Mouse (Mus musculus) liver (tissue): Measurements from ENCODE around the gene Grid2.
A peak's percentile ranks its signal among the peaks of the same experiment; 100 is the strongest.

ENCODE experiments used
- DNase-seq: peaks from one replicate; pipeline ENCODE4 v3.0.0-alpha.2; 2020; ENCODE audit warnings: mixed read lengths

Grid2 gene

GRCm38 (mm10) chr6:64617417-64618135, 1361.9 kb downstream of the Grid2 start:
- DNase-seq: no peak

GRCm38 (mm10) chr6:64623404-64623803, 1367.7 kb downstream of the Grid2 start:
- DNase-seq: no peak

- no peak for DNase-seq
These were observed 1392.0 kb downstream of the Grid2 start for GRCm38 (mm10) chr6:64647661-64648060.

- no peak for DNase-seq
These were observed 1392.5 kb downstream of the Grid2 start for GRCm38 (mm10) chr6:64648196-64648595.

- DNase-seq: peak; percentile 12
These were observed 1393.9 kb downstream of the Grid2 start for GRCm38 (mm10) chr6:64649296-64650226.

- DNase-seq: no peak
These were observed 1395.1 kb downstream of the Grid2 start for GRCm38 (mm10) chr6:64650765-64651164.

GRCm38 (mm10) chr6:64671010-64671409, 1415.3 kb downstream of the Grid2 start:
- DNase-seq: no peak

- DNase-seq: no peak
These were observed 1423.1 kb downstream of the Grid2 start for GRCm38 (mm10) chr6:64678815-64679214.

GRCm38 (mm10) chr6:64683974-64684373, 1428.3 kb downstream of the Grid2 start:
- DNase-seq: peak; percentile 19

- no peak for DNase-seq
These were observed 1429.3 kb downstream of the Grid2 start for GRCm38 (mm10) chr6:64684973-64685372.

- DNase-seq: no peak
These were observed 1432.7 kb downstream of the Grid2 start for GRCm38 (mm10) chr6:64688181-64688944.

GRCm38 (mm10) chr6:64694688-64695087, 1439.0 kb downstream of the Grid2 start:
- no peak for DNase-seq

GRCm38 (mm10) chr6:64703659-64704058, 1448.0 kb downstream of the Grid2 start:
- no peak for DNase-seq

- DNase-seq: peak; percentile 9
These were observed 1472.2 kb downstream of the Grid2 start for GRCm38 (mm10) chr6:64727751-64728403.

GRCm38 (mm10) chr6:64728499-64729198, 1473.0 kb downstream of the Grid2 start, which contains the start of gene Atoh1:
Gene Atoh1 (plus strand): TSS chr6:64729125.
- DNase-seq: peak; percentile 30

GRCm38 (mm10) chr6:64729231-64730011, 1473.7 kb downstream of the Grid2 start:
- DNase-seq: peak; percentile 13

GRCm38 (mm10) chr6:64730030-64730429, 1474.4 kb downstream of the Grid2 start:
- DNase-seq: no peak

- DNase-seq: no peak
These were observed 1474.9 kb downstream of the Grid2 start for GRCm38 (mm10) chr6:64730506-64731020.

GRCm38 (mm10) chr6:64731126-64731525, 1475.5 kb downstream of the Grid2 start:
- DNase-seq: no peak

- DNase-seq: no peak
These were observed 1476.1 kb downstream of the Grid2 start for GRCm38 (mm10) chr6:64731621-64732320.
